Mouse (Mus musculus): Measurements from ENCODE around the gene Il10. TPM values are rescaled to one million over a fixed set of nuclear protein-coding genes. Genes with fewer than 3 reads are reported as not detected.

The Il10 gene
- total RNA-seq, 1 experiment from 2014 or later = not detected

DNA sequence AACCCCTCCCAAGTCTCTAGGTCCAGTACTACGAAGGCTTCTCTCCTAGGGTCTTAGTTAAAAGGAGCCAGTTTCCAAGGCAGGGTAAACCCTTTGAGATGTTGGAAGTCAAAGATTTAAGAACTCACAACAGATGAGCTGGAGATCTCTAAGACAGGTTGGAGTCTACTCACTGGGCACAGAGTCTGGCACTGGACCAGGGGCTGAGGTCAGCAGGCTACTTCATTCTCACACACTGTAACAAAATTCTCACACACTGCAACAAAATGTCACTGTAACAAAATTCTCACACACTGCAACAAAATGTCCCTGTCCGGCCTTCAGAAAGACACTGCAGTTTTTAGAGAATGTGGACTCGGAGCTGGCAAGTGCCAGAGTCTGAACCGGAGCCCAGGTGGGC, 24.0 kb downstream of the Il10 start:
- no peak for ATAC-seq (replicated peaks; ENCODE audit: insufficient number of reproducible peaks, low FRiP score, low TSS enrichment, poor library complexity, severe bottlenecking)

DNA sequence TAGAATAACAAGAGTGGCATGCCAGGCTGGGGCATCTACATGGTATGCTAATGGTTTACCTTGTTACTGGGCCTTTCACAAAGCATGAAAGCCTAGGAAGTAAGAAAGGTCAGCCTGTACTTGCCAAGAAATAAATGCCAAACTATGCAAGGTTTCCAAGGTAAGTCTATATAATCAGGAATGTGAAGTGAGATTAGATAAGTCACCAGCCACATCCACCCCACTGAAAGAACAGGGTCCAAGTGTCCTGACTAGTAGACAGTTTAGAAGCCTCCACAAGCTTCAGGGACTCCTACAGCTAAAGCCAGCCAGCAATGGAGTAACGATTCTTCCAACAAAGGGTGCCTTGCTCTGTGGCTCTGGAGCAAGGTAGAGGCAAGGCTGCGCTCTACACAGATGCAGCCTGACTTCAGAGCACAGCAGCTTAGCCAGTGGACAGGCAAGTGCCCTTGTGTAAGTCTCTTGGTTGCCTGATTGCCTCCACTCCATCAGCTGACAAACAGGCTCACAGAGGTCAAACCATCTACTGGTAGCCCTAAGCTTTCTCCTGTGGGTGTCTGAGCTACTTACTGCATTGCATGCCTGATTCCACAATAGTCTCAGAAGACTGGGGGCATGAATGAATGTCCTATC, 26.2 kb downstream of the Il10 start:
- ATAC-seq (replicated peaks; ENCODE audit: insufficient number of reproducible peaks, low FRiP score, low TSS enrichment, poor library complexity, severe bottlenecking) = no peak

DNA sequence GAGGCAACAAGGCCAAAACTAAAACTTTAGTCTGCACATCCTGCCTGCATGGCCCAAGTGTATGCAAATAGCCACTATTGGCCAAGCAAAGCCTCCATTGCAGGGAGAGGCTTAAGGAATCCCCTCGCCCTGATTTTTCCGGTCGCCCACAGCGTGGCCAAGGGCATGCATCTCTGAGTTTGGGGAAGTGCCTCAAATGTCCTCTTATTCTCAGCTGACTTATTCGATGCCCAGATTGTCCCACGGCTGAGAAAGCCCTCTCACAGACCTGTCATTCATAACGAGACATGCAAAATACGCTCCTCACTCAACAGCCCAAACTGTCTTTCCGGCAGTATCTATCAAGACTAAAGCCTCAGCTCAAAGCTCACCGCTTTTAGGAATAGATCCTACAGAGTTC, 27.0 kb downstream of the Il10 start:
- no peak for ATAC-seq (replicated peaks; ENCODE audit: insufficient number of reproducible peaks, low FRiP score, low TSS enrichment, poor library complexity, severe bottlenecking)

DNA sequence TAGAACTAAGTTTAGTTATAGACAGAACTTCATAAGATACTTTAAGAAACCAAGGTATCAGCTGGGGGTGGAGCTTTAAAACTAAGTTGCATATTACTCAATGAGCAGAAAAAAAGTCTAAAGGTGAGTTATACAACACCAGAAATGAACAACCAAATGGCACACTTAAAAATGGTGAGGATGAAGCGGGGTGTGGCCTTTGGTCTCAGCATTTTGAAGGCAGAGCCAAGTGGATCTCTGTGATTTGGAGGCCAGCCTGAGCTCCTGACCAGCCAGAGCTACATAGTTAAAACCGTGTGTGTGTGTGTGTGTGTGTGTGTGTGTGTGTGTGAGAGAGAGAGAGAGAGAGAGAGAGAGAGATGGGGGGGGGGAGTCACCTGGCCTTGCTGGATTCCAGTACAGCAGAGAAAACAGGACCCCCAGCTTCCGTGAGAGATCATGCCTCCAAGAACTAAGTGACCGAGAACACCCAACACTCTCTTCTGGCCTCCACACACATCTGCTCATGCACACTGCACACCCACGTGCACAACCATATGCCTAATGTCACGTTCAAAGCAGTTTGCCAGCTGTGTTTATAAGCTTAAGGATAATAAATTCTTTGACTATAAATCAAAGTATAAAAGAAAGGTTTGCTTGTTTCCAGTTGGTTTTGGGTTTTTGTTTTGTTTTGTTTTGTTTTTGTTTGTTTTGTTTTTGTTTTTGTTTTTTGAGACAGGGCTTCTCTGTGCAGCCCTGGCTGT, 28.6 kb downstream of the Il10 start:
- no peak for ATAC-seq (replicated peaks; ENCODE audit: insufficient number of reproducible peaks, low FRiP score, low TSS enrichment, poor library complexity, severe bottlenecking)

DNA sequence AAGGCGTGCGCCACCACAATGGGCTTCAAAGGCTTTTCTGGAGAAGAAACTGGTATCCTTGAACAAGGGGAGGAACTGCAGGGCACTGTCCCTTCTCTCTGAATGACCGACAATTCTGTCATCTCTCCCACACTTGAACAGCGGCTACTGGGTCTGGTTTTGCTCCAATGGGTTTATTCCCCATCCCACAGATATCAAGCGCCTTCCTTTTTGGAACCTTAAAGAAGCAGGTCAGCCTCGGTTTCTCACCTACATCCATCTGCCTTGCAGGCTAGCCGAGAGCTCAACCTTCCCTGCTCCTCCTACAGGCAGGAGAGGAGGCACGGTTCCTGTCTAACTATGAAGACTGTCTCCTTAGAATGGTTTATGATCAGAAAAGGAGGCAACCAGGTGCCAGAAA, 29.3 kb downstream of the Il10 start:
- ATAC-seq (replicated peaks; ENCODE audit: insufficient number of reproducible peaks, low FRiP score, low TSS enrichment, poor library complexity, severe bottlenecking) = no peak

DNA sequence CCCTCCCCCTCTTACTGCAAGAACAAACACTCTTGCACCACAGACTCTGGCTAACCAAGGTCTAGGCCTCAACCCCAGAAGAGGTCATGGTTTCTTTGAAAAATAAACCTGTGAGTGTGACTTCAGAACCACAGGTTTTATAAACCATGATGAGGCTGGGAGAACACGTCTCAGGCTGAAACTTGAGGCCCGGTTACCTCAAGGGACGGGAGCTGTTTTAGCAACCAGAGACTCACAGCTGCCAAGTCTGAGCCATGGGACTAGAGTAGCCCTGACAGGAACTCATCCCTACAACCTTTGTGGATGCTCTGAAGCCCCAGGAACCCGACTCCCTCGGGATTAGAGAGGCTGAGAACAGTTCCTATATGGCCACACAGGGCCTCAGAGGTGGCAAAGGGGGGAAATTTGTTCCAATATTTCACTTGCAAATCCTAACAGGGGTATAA, 29.7 kb downstream of the Il10 start:
- no peak for ATAC-seq (replicated peaks; ENCODE audit: insufficient number of reproducible peaks, low FRiP score, low TSS enrichment, poor library complexity, severe bottlenecking)

DNA sequence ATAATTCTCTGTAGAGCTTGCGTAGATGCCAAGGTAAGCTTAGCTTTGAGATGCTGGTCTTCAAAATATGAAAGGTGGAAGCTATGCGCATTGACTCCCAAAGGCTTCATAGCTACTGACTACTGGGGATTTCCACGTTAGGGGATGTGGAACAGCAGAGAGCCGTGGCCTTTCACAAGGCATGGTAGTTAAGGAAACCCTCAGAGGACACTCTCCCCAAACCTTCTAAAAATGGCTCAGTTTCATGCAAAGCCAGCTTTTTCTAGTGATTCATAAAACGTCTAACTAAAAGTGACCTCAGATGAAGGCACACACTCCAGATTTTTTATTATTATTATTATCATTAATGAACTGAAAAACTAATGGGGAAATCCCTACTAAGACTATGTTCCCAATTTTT, 30.4 kb downstream of the Il10 start:
- no peak for ATAC-seq (replicated peaks; ENCODE audit: insufficient number of reproducible peaks, low FRiP score, low TSS enrichment, poor library complexity, severe bottlenecking)

DNA sequence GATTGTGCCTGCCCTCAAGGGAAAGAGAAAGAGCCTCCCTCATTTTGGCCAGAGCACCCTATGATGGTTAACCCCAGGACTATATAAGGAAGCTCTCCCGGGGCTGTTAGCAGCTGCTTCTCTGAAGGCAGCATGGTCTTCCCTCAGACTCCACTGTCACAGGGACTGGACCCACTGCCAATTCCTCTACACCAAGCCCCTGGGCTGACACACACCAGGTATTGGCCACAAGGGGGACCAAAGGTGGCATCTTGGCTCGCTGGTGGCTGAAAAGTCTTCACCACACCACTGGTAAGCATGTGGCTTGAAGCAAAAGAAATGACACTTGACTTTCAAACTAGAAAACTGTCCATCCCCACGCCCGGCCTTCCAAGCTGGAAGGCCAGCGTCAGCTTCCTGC, 31.0 kb downstream of the Il10 start:
- no peak for ATAC-seq (replicated peaks; ENCODE audit: insufficient number of reproducible peaks, low FRiP score, low TSS enrichment, poor library complexity, severe bottlenecking)

DNA sequence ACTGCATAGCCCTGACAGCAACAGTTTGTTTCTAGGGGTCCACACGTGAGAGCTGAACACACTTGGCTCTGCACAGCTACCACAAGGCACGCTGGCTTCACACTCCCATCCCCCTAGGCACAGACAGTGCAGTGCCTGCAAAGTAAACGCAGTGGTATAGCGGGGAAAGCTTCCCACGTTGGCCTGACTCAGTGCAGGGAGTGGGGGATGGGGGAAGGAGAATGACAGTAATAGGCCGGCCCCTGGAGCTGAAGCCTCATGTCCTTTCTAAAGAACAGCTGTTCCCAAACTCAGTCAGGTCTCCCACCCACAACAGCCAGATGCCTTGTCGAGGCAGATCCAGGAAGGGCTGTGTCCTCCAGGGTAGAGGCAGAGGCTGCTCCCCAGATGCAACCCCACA, 31.4 kb downstream of the Il10 start:
- no peak for ATAC-seq (replicated peaks; ENCODE audit: insufficient number of reproducible peaks, low FRiP score, low TSS enrichment, poor library complexity, severe bottlenecking)

DNA sequence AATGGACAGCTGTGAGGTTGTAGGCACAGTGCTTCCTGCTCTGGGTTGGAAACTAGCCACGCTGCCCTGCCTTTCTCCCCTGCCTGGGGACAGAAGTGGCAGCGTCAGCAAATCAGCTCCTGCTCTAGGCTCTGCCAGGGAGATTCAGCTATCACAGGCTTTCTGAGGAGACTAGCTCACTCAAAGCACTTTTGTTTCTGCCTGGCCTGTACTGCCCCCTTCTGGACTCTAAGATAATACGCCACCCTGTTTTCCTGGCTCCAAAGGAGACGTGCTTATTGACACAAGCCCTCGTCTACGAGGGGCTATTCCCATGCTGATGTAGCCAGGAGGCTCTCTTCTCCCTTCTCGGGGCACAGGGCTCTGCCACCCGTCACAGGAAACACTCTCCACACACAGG, 33.6 kb downstream of the Il10 start:
- peak; percentile 25; the same call in 1 of the 2 replicates for ATAC-seq (replicated peaks; ENCODE audit: insufficient number of reproducible peaks, low FRiP score, low TSS enrichment, poor library complexity, severe bottlenecking)

DNA sequence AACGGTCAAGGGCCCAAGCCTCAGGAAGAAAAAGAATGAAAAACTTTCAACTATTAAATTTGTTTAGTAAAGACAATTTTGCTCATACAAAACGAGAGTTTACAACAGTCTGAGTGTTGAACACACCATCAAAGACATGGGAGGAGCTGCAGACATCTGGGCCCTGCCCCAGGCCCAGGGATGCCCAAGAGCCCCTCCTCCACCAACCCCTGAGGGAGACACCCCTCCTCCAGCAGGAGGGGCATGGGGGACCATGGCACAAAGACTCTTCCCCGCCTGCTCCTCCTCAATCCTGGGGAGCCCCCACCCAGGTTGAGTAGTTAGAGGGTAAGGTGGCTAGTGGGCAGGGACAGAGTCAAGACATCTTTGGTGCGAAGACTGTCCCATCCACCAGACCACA, 34.0 kb downstream of the Il10 start:
- ATAC-seq (replicated peaks; ENCODE audit: insufficient number of reproducible peaks, low FRiP score, low TSS enrichment, poor library complexity, severe bottlenecking) = no peak

DNA sequence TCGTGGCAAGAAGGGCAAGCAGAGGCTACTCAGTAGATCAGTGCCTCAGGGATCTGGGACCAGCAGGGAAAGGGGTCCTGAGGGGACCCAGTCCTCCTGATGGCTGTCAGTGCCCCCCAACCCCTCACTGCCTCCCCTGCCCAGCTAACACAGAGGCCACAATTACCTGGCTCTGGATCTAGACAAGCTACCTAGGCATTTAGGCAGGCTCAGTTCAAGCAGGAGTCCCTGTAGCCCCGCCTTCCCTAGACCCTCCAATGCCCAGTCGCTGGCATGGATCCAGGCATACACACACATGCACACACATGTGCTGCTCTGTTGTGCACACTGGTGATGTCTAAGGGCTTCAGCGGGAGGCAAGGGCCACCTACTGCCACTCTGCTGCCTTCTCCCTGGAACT, 34.6 kb downstream of the Il10 start:
- no peak for ATAC-seq (replicated peaks; ENCODE audit: insufficient number of reproducible peaks, low FRiP score, low TSS enrichment, poor library complexity, severe bottlenecking)

DNA sequence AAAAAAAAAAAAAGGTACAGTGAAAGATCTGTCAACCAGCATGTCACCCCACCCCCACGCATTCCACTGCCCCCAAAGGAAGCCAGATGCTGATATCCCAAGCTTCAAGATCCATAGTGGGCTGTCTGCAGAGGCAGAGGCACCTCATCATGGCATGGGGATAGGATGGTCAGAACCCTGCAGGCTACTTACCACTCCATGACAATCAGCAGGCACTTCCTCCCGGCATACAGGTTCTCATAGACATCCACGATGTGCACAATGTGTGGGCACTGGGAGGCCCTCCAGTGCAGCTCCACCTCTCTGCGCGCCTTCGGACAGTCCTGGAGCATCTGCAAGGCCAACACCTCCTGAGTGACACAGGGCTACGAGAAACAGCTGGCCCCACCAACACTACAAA, 38.8 kb downstream of the Il10 start:
- ATAC-seq (replicated peaks; ENCODE audit: insufficient number of reproducible peaks, low FRiP score, low TSS enrichment, poor library complexity, severe bottlenecking) = no peak

DNA sequence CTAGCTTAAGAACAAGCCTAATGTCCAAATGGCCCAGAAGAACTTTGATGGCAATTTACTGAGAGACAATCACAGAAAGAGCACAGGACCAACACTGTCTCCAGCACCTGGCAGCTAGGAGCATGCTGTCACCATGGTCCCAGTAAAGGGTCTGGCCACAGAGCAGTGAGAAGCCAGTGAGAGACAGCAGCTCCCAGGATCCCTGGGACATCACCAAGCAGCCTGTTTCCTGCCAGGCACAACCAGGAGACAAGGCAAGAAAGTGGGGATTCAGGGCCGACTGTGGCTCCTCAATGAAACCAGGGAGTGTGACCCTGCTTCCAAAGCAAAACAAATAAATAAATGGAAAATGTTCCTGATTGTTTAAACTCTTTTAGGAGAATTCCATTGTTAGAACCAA, 39.8 kb downstream of the Il10 start:
- no peak for ATAC-seq (replicated peaks; ENCODE audit: insufficient number of reproducible peaks, low FRiP score, low TSS enrichment, poor library complexity, severe bottlenecking)

DNA sequence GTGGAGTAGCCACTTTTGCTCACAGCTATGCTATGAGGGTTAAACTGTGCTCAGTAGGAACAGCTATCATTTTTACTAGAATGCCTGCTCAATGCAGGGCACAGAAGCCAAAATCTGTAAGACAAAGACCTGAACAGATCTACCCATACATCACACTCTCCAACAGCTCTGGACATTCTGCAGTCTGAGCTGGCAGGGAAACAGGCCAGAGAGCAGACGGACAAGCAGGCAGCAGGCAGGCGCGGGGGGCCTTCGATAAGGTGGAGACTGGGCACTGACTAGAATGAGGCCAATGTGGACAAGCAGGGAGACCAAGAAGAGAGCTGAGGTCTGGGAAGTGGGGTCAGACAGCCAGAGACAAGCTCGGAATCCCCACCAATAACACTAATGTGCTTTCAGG, 40.2 kb downstream of the Il10 start:
- ATAC-seq (replicated peaks; ENCODE audit: insufficient number of reproducible peaks, low FRiP score, low TSS enrichment, poor library complexity, severe bottlenecking) = no peak

DNA sequence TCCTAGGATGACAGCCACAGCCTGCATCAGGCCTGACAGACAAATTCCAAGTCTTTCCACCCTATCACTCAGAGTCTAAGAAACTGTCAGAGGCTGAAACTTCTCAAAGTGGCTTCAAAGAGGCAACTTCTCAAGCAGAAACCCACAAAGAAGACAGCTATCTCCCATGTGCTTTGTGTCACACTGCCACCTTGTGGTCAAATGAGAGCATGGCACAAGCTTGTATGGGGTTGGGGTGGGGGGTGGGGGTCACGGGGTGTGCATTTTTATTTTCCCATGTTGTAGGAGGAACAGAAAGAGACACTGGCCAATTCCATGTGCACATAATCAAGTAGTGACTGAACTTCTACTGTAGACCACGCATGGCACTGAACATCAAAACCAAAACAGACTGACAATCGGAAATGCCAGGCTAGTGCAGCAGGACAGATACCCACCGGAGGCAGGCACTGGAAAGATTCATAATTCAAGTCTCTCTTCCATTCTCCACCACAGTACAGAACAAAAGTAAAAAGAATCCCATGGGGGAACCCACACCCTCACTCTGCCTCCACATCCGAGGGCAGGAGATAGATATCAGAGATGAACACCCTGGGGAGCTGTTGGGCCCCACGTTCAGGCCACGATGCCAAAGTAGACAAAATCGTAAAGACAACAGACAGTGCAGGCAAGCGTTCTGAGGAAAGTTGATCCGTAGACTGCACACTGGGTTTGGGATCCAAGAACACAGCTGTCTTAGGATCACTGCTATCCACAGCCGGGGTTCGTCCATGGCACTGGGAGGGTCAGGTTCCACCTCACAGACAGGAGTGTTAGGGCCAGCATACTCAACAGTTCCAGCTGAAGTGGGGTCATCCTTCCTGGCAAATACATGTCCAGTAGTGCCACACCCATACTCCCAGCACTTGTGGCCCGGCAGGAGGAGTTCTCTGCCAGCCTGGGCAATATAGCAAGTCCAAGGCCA, 40.9 kb downstream of the Il10 start:
- no peak for ATAC-seq (replicated peaks; ENCODE audit: insufficient number of reproducible peaks, low FRiP score, low TSS enrichment, poor library complexity, severe bottlenecking)

DNA sequence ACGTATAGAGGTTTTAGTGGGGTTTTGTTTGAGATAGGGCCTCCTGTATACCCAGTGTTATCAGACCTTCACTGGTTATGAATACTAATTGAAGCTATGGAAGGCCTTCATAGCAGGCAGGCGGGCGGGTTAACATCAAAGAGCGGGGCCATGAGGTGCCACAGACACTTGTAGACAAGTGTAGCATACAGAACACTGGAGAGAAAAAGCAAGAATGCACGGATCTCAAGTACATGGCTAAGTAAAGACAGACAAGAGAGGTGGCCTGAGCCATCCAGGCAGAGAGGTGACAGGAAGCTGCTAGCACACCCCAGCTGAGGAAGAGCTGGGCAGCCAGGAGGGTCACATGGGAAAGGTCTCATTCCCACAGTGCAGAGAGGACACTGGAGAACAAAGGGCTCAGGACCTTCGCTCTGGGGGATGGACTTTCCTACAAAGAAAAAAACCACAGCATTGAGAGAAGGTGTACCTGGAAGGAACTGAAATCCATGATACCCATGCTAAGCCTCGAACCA, 42.2 kb downstream of the Il10 start:
- no peak for ATAC-seq (replicated peaks; ENCODE audit: insufficient number of reproducible peaks, low FRiP score, low TSS enrichment, poor library complexity, severe bottlenecking)

DNA sequence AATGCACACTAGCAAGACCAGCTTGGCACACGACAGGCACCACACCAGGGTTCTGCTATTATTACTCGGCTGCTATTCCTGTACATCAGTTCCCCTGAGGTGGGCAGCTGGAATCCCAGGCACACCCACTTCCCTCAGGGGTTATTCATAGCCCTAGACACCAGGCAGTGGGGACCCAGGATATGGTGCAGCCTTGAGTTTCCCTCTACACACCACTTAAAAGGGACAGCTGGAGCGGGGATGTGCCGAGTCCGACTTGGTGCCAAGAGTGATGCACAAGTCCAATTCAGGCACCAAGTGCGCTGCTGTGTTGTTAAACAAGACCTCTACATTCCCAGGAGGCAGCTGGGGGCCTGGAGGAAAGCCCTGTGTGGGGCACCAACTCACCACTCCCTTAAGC, 43.2 kb downstream of the Il10 start:
- ATAC-seq (replicated peaks; ENCODE audit: insufficient number of reproducible peaks, low FRiP score, low TSS enrichment, poor library complexity, severe bottlenecking) = no peak

DNA sequence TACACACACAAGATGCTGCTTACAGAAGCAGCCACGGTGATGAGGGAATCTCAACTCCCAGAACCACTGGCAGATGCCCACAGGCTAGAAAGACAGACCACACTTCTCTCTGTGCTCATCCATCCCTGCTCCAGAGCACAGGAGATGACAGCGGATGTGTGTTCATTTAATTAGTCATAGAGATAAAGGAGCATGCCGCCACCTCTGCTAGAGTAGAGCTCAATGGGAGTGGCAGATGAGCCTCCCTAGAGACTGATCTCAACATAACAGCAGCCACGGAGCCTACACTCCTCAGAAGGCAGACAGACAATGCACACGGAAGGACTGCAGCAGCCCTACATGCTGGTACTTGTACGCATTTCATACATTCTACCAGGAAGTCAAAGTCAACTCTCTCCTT, 44.6 kb downstream of the Il10 start:
- ATAC-seq (replicated peaks; ENCODE audit: insufficient number of reproducible peaks, low FRiP score, low TSS enrichment, poor library complexity, severe bottlenecking) = no peak

Data from monocyte, adult 5-6 weeks (primary cell).